Mouse (Mus musculus) lung, postnatal 36 days (tissue): ENCODE data around the gene Rai14.

Experiments
- DNase-seq: peaks from one replicate; pipeline ENCODE4 v3.0.0; 2022; ENCODE audit warnings: mixed read lengths

Rai14 gene

DNA sequence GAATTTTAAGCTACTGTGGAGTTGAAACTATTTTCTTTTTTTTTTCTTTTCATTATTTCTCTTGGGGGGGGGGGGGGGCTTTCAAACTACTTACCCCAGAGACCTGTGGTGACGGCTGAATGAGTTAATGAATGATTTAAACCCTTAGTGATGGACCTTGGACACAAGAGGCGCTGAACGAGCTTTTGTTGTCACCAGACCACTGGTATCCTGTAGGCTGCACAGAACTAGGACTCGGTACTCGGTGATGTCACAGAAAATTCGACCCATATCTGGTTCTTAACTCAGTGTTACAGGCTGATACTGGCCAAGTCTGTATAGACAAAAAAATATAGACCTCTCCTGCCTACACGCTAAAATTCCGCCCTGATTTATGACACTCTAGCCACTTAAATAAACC, 69.3 kb downstream of the Rai14 start:
- DNase-seq, result no peak

- no peak for DNase-seq
Measured at GRCm38 (mm10) chr15:10643819-10644218, 70.6 kb downstream of the Rai14 start.

DNA sequence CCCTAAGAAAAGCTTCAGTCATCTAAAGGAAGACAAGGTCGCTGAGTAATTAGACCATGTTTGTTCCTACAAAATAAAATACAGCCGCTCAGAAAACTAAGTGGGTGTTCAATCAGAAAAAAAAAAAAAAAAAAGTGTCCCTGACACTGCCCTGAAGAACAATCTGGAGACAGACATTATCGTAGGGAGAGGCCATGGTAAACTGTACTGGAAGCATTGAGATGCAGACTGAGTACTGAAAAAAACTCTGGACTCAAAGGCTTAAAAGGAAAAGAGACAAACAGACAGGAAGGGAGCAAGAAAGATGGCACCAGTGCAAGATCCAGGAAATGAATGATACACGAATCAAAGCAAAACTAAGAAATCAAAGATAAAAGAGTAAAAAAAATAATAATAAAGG, 71.2 kb downstream of the Rai14 start:
- no peak for DNase-seq

DNA sequence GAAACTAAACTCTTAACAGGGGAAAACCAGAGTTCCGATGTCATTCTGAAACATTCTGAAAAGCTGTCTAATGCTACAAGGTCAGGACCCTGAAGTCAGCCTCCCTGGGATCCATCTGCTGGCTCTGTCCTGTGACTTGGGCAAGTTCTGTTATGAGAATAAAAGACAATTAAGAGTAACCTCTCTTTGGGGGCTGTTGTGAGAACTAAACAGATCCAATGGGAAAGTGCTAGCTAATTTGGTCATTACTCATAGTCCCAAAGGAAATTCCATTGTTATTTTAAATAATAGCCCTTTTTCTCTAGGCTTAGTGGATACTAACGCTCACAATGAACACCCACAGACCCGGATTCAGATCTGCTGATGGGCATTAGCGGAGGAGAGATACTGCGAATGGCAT, 72.0 kb downstream of the Rai14 start:
- no peak for DNase-seq

GRCm38 (mm10) chr15:10640721-10641120, 73.7 kb downstream of the Rai14 start:
- DNase-seq, result no peak

DNA sequence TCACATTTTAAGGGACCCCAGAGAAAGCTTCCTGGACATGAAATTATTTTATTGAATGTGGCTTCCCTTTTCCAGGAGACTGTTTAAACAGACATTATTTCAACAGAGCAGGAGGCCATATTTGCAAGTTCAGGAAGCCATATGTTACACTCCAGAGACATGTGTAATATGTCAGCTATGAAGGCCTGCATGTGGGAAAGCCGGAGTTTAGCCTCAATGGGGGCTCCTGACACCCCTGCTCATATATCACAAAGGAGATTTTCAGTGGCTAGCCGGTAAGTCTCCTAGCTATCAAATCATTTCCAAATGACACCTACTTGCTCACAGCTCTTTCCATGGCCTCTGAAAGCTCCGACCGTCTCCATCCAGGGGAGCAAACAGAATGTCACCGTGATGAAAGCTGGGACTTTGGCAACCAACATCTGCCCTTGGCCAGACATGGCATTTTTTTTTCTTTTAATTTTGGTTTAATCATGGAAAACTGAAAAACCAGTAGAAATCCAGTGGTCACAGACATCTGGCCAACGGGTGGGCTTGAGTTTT, 77.1 kb downstream of the Rai14 start:
- DNase-seq, result no peak

DNA sequence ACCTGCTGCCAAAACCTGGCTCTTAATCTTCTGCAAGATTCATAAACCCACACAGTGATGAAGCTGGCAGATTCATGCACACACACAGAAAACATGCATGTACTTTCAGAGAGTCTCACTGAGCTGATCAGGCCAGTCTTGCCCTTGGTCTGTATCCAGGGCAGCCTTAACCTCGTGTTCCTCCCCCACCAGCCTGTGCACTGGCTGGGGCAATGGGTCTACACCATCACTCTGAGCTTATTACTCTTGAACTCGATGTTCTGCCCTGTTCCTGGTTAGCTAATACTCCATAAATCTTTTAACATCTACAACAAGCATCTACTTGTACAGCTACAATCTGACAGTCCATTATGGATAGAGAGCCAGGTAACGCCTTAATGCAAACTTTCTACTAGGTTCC, 77.6 kb downstream of the Rai14 start:
- no peak for DNase-seq

GRCm38 (mm10) chr15:10635121-10635520, 79.3 kb downstream of the Rai14 start:
- no peak for DNase-seq

- no peak for DNase-seq
Measured at GRCm38 (mm10) chr15:10634176-10634575, 80.2 kb downstream of the Rai14 start.

DNA sequence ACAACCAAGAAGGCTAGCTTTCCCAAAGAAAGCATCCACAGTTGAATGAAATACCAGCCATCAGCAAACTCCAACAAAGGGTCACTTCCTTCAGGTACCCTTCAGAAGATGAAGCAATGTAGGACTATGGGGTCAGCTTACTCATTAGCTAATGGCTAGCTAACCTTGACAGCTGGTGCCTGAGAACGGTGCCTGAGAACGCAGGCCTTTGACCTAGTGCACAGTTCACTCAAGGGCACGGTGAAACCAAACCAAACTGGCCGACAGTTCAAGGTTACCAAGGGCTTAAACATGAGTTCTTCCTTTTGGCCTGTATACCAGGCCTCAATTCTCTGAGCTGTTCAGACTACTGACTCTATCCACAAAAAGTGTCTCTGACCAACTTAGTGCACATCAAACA, 81.0 kb downstream of the Rai14 start:
- DNase-seq, result no peak

DNA sequence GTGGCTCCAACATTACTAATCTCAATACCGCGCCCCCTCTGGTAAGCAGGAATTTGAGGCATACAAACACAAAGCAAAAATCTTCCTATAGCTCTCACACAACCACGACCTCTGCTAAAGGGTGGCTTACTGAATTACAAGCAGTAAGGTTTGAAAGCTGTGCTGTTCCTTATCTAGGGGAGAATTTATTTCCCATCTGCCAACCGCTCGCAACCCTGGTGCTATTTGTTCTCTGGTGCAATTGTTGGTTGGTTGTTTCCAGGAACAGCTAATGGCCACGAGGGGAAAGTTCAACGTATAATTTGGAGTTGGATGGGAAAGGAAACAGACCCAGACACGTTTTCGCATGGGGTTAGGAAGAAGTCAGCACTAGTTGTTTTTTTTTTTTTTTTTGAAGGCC, 81.8 kb downstream of the Rai14 start:
- no peak for DNase-seq

DNA sequence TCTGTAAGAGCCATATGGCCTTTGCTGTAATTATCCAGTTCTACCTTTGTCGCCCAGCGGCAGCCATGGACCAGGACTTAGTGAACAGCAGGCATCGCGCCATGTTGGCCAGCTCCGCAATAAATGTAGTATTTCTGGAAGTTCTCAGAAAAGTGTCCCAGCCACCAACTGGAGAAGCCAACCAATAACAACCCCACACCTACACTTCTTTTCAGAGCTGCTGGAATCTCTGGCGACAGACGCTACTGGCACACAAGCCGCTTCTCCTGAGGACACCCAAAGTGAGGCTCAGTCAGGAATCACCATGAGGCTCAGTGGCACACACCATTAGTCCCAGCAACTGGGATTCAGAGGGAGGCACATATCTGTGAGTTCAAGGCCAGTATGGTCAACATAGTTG, 82.4 kb downstream of the Rai14 start:
- no peak for DNase-seq

DNA sequence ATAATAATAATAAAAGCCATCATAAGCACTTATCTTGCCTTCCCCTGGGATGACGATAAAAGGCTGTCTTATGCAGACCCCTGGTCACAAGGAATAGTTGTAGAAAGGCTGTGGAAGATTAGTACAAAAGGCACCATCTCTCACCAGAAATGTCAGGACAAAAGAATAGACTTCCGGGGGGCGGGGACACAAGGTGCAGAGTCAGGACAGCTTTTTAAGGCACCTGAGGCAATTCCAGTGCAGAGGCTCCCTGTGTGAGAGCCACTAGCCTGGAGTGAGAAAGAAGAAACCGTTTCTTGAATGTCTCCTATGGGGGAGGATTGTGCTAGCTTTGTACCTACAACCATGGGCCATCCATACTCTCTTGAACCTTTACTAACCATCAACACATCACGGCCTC, 82.9 kb downstream of the Rai14 start:
- no peak for DNase-seq

- no peak for DNase-seq
Measured at GRCm38 (mm10) chr15:10628980-10629346, 85.5 kb downstream of the Rai14 start.

GRCm38 (mm10) chr15:10628131-10628979, 86.1 kb downstream of the Rai14 start:
- no peak for DNase-seq

GRCm38 (mm10) chr15:10623571-10624227, 90.7 kb downstream of the Rai14 start:
- DNase-seq, result peak; percentile 15

- DNase-seq, result no peak
Measured at GRCm38 (mm10) chr15:10621194-10621593, 93.2 kb downstream of the Rai14 start.

- DNase-seq, result no peak
Measured at GRCm38 (mm10) chr15:10619678-10620077, 94.7 kb downstream of the Rai14 start.

GRCm38 (mm10) chr15:10618276-10618675, 96.1 kb downstream of the Rai14 start:
- DNase-seq, result no peak

DNA sequence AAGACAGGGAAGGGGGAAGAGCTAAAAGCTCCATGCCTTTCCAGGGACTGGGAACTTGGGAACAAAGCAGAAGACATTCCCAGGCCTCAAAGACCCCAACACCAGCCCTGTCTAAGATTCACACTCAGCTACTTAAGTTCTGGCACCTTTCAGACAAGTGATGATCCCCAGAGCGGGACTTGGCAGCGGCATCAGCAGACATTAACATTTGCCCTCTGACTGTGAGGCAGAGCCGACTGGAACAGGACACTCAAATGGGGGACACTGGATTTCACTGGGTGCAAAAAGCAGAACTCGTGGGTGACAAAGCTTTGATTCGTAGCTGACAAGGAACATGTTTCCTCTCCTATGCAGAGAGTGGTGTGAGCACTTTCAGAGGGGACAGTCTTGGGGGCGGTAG, 98.4 kb downstream of the Rai14 start:
- DNase-seq, result no peak

GRCm38 (mm10) chr15:10611040-10611439, 103.4 kb downstream of the Rai14 start:
- DNase-seq, result no peak

GRCm38 (mm10) chr15:10609107-10609506, 105.3 kb downstream of the Rai14 start:
- DNase-seq, result no peak

DNA sequence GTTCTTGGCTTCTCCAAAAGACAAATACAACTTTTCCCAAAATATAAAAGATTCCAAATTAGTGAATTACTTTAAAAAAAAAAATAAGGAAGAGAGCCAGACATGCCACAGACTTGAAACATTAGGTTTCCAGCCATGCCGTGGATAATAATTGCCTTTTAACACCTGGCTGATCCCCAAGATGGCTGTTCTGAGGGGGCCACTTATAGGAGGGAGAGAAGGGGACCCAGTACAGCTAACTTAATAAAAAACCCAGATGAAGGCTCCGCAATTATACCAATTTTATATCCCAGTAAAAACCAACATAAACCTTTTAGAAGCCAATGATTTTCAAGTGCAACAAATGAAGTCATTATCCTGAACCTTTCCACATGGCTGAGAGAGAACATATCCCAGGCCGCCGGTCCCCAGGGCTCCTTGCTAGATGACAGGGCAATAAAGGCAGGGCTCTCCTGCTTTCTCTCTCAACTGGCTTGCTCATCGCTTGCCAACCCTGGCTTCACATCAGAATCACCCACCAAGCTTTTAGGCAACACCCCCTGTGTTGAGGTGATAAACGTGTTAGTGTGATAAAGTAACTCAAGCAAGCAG, 105.8 kb downstream of the Rai14 start:
- DNase-seq, result no peak

DNA sequence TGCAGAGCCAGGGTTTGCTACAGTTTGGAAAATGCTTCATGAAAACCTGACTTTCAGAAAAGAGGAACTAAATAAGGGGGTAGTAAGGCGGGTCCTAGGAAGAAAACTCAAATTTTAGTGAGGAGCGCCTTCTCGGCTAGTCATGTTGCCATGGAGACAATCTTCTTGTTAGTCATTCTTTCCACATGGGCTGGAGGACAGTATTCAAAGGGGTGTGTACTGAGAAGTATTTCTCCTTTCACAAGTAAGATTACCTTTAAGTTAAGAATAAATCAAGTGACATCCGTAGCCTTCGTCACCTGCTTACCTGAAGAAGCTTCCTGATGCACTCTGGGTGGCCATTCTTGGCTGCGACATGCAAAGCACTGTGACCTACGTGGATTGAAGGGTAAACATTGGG, 115.0 kb downstream of the Rai14 start:
- peak; percentile 18 for DNase-seq
